Mouse (Mus musculus) cortical plate, adult 2 months (tissue): ENCODE data around the gene Gimap5.

ENCODE experiments used
- CTCF ChIP-seq: fragments of 200-500 bp; IDR thresholded peaks from 2 replicates; pipeline ENCODE4 v1.5.1; 2011; ENCODE audit warnings: mild to moderate bottlenecking, control low read depth, low read length; ENCODE audit not compliant: insufficient read depth; ENCODE audit errors: extremely low read depth
- POLR2A ChIP-seq: fragments of 200-500 bp; IDR thresholded peaks from 2 replicates; pipeline ENCODE4 v1.6.1; 2011; ENCODE audit warnings: mild to moderate bottlenecking, low read length, control low read depth; ENCODE audit not compliant: insufficient read depth; ENCODE audit errors: extremely low read depth

GRCm38 (mm10) chr6:48741711-48742206 is 4.2 kb upstream of the Gimap5 start:
- TF ChIP-seq CTCF (no peak), POLR2A (no peak)
